Mouse (Mus musculus): ENCODE data around the gene Rsph9.

GRCm38 (mm10) chr17:46161179-46161578 is 17.2 kb upstream of the Rsph9 start:
- TF ChIP-seq RAD21 (IDR thresholded peaks at IDR 0.05; ENCODE audit: low read depth, low read length), result no peak
- no peak for TF ChIP-seq POLR2A (IDR thresholded peaks at IDR 0.05; ENCODE audit: control insufficient read depth in 1 of 2, insufficient read depth in 1 of 2, low read depth in 1 of 2, low read length in 2 of 2, poor library complexity in 1 of 2)
- no peak for TF ChIP-seq MYB (IDR thresholded peaks at IDR 0.05; ENCODE audit: low read depth, low read length)
